Mouse (Mus musculus) myocyte (in vitro differentiated cells): ENCODE results near the gene Lingo2.

Source experiments
- E2F4 ChIP-seq: IDR thresholded peaks from one replicate; pipeline ENCODE4 v1.6.1; 2011; ENCODE audit warnings: mild to moderate bottlenecking, control low read depth, moderate library complexity; ENCODE audit not compliant: insufficient read depth
- MAX ChIP-seq: IDR thresholded peaks from one replicate; pipeline ENCODE4 v1.6.1; 2011; ENCODE audit warnings: low read depth, mild to moderate bottlenecking, control low read depth
- MYOD1 ChIP-seq, 3 experiments: IDR thresholded peaks; one replicate each; pipeline ENCODE4 v1.6.1; 2011; ENCODE audit warnings: control low read depth in 2 of 3, low read depth in 2 of 3, mild to moderate bottlenecking in 2 of 3, moderate library complexity in 1 of 3; ENCODE audit not compliant: insufficient read length in 2 of 3, control insufficient read depth in 1 of 3
- POLR2A ChIP-seq: IDR thresholded peaks from one replicate; pipeline ENCODE4 v1.6.1; 2011; ENCODE audit warnings: low read depth, mild to moderate bottlenecking, control low read depth, moderate library complexity; ENCODE audit not compliant: insufficient read length
- POLR2AphosphoS2 ChIP-seq: IDR thresholded peaks from one replicate; pipeline ENCODE4 v1.6.1; 2011; ENCODE audit warnings: low read depth, control low read depth; ENCODE audit not compliant: insufficient read length
- REST ChIP-seq: IDR thresholded peaks from one replicate; pipeline ENCODE4 v1.6.1; 2011; ENCODE audit warnings: mild to moderate bottlenecking, control low read depth, moderate library complexity; ENCODE audit not compliant: insufficient read depth, insufficient read length
- TCF12 ChIP-seq: IDR thresholded peaks from one replicate; pipeline ENCODE4 v1.6.1; 2011; ENCODE audit warnings: mild to moderate bottlenecking, control low read depth; ENCODE audit not compliant: poor library complexity, insufficient read depth, severe bottlenecking
- USF1 ChIP-seq: IDR thresholded peaks from one replicate; pipeline ENCODE4 v1.6.1; 2011; ENCODE audit warnings: low read depth, mild to moderate bottlenecking, control low read depth, moderate library complexity

GRCm38 (mm10) chr4:36576801-36577200 is 374.7 kb downstream of the Lingo2 start:
- TF ChIP-seq POLR2A = no peak
- no peak for TF ChIP-seq TCF12
- no peak for TF ChIP-seq POLR2AphosphoS2
- TF ChIP-seq REST = no peak
- no peak for TF ChIP-seq MYOD1 (IDR thresholded peaks at IDR 0.05; ENCODE audit: control insufficient read depth in 1 of 3, insufficient read length in 2 of 3, low read depth in 2 of 3)
- no peak for TF ChIP-seq USF1
- TF ChIP-seq MAX = no peak
- TF ChIP-seq E2F4 = no peak
